Mouse (Mus musculus) activated CD4-positive, CD25-positive, alpha-beta regulatory T cell (primary cell): ENCODE measurements around the gene Ltb. TPM values are rescaled to one million over a fixed set of nuclear protein-coding genes. Genes with fewer than 3 reads are reported as not detected.

Experiments
- polyA plus RNA-seq, 2 experiments: library from polyadenylated mRNA; unstranded; fragments of 100-300 nt; shearing (Covaris generic); gene quantifications; one replicate each; pipeline ENCODE4 v1.2.1; 2017

The Ltb gene
- 1,000 to 10,000 TPM; 1,461 to 1,672 TPM for polyA plus RNA-seq

DNA sequence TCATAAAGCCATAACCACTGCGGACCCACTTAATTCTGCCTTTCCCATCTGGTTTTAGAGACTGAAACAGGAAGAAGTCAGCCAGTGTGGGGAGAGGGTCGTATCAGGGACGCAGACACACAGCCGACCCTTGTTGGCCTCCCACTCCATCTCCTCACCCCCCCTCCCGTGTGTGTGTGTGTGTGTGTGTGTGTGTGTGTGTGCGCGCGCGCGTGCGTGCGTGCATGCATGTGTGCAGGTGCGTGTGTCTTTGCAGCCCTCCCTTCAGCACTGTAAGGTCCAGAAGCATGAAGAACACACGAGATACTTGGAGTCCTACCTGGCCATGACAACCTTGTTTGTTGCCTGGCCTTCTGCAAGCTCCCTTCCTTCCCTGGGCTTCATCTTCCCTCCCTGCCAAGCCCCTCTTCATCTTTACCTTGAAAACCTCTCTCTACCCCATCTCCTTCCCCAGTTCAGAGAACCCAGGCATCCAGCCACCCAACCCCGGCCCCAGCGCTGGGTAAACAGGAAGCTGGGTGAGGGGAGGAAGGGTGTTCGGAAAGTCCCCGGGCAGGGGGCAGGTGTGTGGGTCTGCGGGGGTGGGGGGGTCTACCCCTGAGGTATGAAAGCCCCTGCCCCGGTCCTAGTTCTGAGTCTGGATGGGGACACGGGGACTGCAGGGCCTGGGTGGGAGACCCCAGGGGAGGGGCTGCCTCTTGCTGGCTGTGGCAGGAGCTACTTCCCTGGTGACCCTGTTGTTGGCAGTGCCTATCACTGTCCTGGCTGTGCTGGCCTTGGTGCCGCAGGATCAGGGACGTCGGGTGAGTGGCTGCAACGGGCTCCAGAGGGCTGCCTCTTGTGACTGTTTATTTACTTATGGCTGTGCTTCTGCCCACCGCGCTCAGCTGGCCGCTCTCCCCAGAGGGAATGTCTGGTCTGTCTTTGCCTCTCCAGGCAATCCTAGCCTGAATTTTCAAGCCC is at the start of gene Ltb:
Gene Ltb, plus strand, starts transcription at position 559 of the 963 bp plus-strand sequence.

GRCm38 (mm10) chr17:35164568-35165450 is 29.4 kb upstream of the Ltb start, which contains the start of gene Prrc2a:
Gene Prrc2a (minus strand): TSS chr17:35164897.

DNA sequence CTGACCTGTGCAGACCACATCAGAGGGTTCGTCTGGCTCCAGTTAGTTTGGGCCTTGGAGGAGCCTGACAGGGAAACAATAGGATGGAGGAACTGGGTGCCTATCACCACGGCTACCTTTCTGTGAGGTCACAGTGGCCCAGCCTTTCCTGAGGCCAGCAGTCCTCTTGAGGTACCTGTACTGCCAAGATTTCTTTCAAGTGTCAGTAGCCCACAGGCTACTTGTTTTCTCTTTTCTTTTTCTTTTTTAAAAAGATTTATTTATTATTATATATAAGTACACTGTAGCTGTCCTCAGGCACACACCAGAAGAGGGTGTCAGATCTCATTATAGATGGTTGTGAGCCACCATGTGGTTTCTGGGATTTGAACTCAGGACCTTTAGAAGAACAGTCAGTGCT is 18.3 kb upstream of the Ltb start, which contains the start of gene Aif1:
Gene Aif1, minus strand, starts transcription at position 101 of the 400 bp plus-strand sequence.

DNA sequence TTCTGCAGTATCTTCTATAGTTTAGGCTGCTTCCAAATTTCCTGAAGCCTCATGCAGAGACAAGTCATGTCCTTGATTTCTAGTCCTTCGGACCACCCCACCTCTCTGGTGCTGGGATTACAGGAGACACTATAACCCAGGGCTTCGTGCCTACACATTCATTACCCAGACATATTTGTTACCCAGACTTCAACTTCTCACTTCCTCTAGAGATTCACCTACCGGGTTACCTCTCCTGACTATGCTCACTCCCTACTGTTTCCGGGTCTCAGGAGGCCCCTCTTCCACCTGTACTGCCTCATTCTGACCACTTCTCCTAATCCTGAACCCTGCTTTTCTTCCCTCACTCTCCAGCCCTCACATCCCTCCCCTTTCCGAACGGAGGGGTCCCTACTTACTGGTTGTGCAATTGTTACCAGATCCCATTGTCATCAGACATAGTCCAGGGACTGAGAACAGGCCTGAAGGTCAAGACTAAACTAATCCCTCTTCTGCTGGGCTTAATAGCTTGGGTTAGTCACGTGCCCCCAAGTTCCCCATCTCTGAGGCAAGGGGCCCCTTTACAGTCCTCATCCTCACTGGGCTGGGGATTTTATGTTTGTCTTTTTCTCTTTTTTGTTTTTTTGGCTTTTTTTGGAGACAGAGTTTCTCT is 6.2 kb upstream of the Ltb start, which contains the start of gene Lst1:
Gene Lst1, minus strand, starts transcription at position 481 of the 652 bp plus-strand sequence.

GRCm38 (mm10) chr17:35201787-35202186 is 7.5 kb downstream of the Ltb start, which contains the start of gene Tnf:
Gene Tnf (minus strand): TSS chr17:35202007.

GRCm38 (mm10) chr17:35204494-35205379 is 10.5 kb downstream of the Ltb start, which contains the start of gene Lta:
Gene Lta (minus strand): TSS chr17:35205351.

GRCm38 (mm10) chr17:35220156-35220952 is 26.1 kb downstream of the Ltb start, which contains the start of gene Gm16181:
Gene Gm16181 (plus strand): TSS chr17:35220834.

GRCm38 (mm10) chr17:35233114-35233980 is 39.1 kb downstream of the Ltb start, which contains the start of gene Atp6v1g2:
Gene Atp6v1g2 (plus strand): TSS chr17:35233660.

DNA sequence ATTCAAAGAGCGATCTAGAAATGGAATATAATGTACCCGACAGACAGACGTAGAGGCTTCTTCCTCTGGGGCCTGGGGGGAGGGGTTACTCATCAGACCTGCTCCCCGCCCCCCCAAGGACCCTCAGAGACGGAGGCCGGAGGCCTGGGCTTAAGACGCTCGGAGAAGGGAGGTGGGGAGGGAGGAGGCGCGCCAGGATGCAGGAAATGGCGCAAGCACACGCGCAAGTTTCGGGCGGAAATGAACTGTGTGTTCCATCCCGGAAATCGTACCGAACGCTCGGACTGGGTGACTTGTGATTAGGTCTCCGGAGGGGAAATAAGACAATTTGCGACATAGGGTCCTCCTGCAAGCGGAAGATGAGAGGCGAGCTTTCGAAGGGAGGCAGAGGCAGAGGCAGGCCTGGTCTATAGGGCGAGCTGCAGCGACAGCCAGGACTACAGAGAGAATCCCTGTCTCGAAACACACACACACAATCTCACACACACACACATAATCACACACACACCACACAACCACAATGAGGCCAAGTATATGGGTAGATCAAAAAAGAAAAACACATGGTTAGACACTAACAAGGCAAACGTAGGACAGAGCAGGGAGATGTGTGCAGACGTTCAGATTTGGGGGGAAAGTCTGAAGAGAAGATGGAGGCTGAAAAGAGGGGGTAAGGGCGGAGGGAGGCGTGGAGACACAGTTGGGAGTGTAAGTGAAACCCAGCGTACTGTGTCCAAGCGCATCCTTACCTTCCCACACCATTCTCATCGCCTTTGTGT is 41.6 kb downstream of the Ltb start, which contains the start of gene Nfkbil1:
Gene Nfkbil1, minus strand, starts transcription at position 179 of the 776 bp plus-strand sequence.

GRCm38 (mm10) chr17:35241305-35242014 is 47.2 kb downstream of the Ltb start, which contains the start of gene Ddx39b:
Gene Ddx39b (plus strand): TSS chr17:35241746.

Other genes with a start within 250 kb of the Ltb start
- gene Hspa1b, start 235.2 kb upstream of the Ltb start, polyA plus RNA-seq = 10 to 100 TPM in 1 of 2 experiments, under 1 TPM in 1; 0.70 to 78.1 TPM
- 1 to 10 TPM in 1 of 2 experiments, not detected in 1; 2.5 TPM for gene Gm20481, start 224.5 kb upstream of the Ltb start, polyA plus RNA-seq
- gene Hspa1a, start 222.3 kb upstream of the Ltb start, polyA plus RNA-seq = 10 to 100 TPM in 1 of 2 experiments, not detected in 1; 18.3 TPM
- under 1 TPM; 0.27 to 0.50 TPM for gene Hspa1l, start 221.7 kb upstream of the Ltb start, polyA plus RNA-seq
- 10 to 100 TPM; 79.0 to 93.1 TPM for gene Lsm2, start 212.6 kb upstream of the Ltb start, polyA plus RNA-seq
- gene Vars, start 193.5 kb upstream of the Ltb start, polyA plus RNA-seq = 100 to 1,000 TPM; 126 to 153 TPM
- gene Vwa7, start 177.9 kb upstream of the Ltb start, polyA plus RNA-seq = under 1 TPM in 1 of 2 experiments, not detected in 1; 0.52 TPM
- under 1 TPM; 0.36 to 0.48 TPM for gene Sapcd1, start 166.4 kb upstream of the Ltb start, polyA plus RNA-seq
- gene Msh5, start 147.7 kb upstream of the Ltb start, polyA plus RNA-seq = 1 to 10 TPM in 1 of 2 experiments, under 1 TPM in 1; 0.87 to 2.6 TPM
- 100 to 1,000 TPM; 647 to 661 TPM for gene Clic1, start 144.5 kb upstream of the Ltb start, polyA plus RNA-seq
- 1 to 10 TPM in 1 of 2 experiments, under 1 TPM in 1; 0.83 to 2.7 TPM for gene Ddah2, start 135.4 kb upstream of the Ltb start, polyA plus RNA-seq
- gene Ly6g6c, start 129.1 kb upstream of the Ltb start, polyA plus RNA-seq = not detected
- gene Mpig6b, start 128.3 kb upstream of the Ltb start, polyA plus RNA-seq = not detected
- under 1 TPM in 1 of 2 experiments, not detected in 1; 0.15 TPM for gene Ly6g6e, start 117.5 kb upstream of the Ltb start, polyA plus RNA-seq
- not detected for gene Ly6g6d, start 116.4 kb upstream of the Ltb start, polyA plus RNA-seq
- under 1 TPM in 1 of 2 experiments, not detected in 1; 0.26 TPM for gene Ly6g6f, start 108.8 kb upstream of the Ltb start, polyA plus RNA-seq
- 10 to 100 TPM; 59.7 to 60.5 TPM for gene Abhd16a, start 105.2 kb upstream of the Ltb start, polyA plus RNA-seq
- under 1 TPM in 1 of 2 experiments, not detected in 1; 0.36 TPM for gene Ly6g5c, start 86.2 kb upstream of the Ltb start, polyA plus RNA-seq
- 1 to 10 TPM; 3.4 to 9.5 TPM for gene Ly6g5b, start 79.0 kb upstream of the Ltb start, polyA plus RNA-seq
- gene Gpank1, start 73.0 kb upstream of the Ltb start, polyA plus RNA-seq = 10 to 100 TPM; 53.8 to 59.4 TPM
- gene Csnk2b, start 72.4 kb upstream of the Ltb start, polyA plus RNA-seq = 100 to 1,000 TPM; 351 to 388 TPM
- gene D17H6S53E, start 68.1 kb upstream of the Ltb start, polyA plus RNA-seq = 1 to 10 TPM in 1 of 2 experiments, under 1 TPM in 1; 0.88 to 2.4 TPM
- gene Apom, start 62.4 kb upstream of the Ltb start, polyA plus RNA-seq = under 1 TPM; 0.28 to 0.37 TPM
- 10 to 100 TPM; 61.6 to 63.2 TPM for gene Bag6, start 59.3 kb upstream of the Ltb start, polyA plus RNA-seq
- gene Prrc2a, start 29.5 kb upstream of the Ltb start, polyA plus RNA-seq = 10 to 100 TPM; 33.4 to 33.5 TPM
- gene Aif1, start 18.4 kb upstream of the Ltb start, polyA plus RNA-seq = 10 to 100 TPM in 1 of 2 experiments, 1 to 10 TPM in 1; 5.5 to 18.3 TPM
- 10 to 100 TPM in 1 of 2 experiments, 1 to 10 TPM in 1; 8.9 to 14.6 TPM for gene Lst1, start 6.0 kb upstream of the Ltb start, polyA plus RNA-seq
- 10 to 100 TPM; 27.9 to 30.5 TPM for gene Tnf, start 7.6 kb downstream of the Ltb start, polyA plus RNA-seq
- 100 to 1,000 TPM in 1 of 2 experiments, 10 to 100 TPM in 1; 94.1 to 110 TPM for gene Lta, start 10.9 kb downstream of the Ltb start, polyA plus RNA-seq
- 1 to 10 TPM in 1 of 2 experiments, not detected in 1; 1.2 TPM for gene Gm16181, start 26.4 kb downstream of the Ltb start, polyA plus RNA-seq
- gene Atp6v1g2, start 39.2 kb downstream of the Ltb start, polyA plus RNA-seq = 1 to 10 TPM; 4.2 to 9.7 TPM
- 10 to 100 TPM; 20.6 to 22.5 TPM for gene Nfkbil1, start 41.4 kb downstream of the Ltb start, polyA plus RNA-seq
- gene Ddx39b, start 47.3 kb downstream of the Ltb start, polyA plus RNA-seq = 100 to 1,000 TPM; 227 to 243 TPM
- 1,000 to 10,000 TPM; 4,556 to 6,565 TPM for gene H2-D1, start 68.3 kb downstream of the Ltb start, polyA plus RNA-seq
- gene H2-Q1, start 126.0 kb downstream of the Ltb start, polyA plus RNA-seq = under 1 TPM in 1 of 2 experiments, not detected in 1; 0.64 TPM
- 10 to 100 TPM; 10.9 to 18.5 TPM for gene H2-Q2, start 147.8 kb downstream of the Ltb start, polyA plus RNA-seq
- 10 to 100 TPM; 45.4 to 61.9 TPM for gene H2-Q4, start 185.2 kb downstream of the Ltb start, polyA plus RNA-seq
- 100 to 1,000 TPM; 448 to 693 TPM for gene H2-Q6, start 230.4 kb downstream of the Ltb start, polyA plus RNA-seq
- gene H2-Q7, start 244.7 kb downstream of the Ltb start, polyA plus RNA-seq = 1,000 to 10,000 TPM; 1,586 to 2,503 TPM